Mouse (Mus musculus): ENCODE data around the gene Egflam. TPM values are rescaled to one million over a fixed set of nuclear protein-coding genes. Genes with fewer than 3 reads are reported as not detected.

Gene Egflam
- polyA plus RNA-seq, 1 experiment from 2014 or later: 0.66 TPM

GRCm38 (mm10) chr15:7340703-7341309 lies 57.4 kb downstream of the Egflam start:
- WGBS (ENCODE audit: insufficient replicate concordance): 62% methylated on average over 5 of the region's 5 CpGs
- no peak for ATAC-seq (ENCODE audit: low read depth)
- Histone ChIP-seq H3K9ac (no peak overlapping the region), H3K9me3 (replicated peaks) (no peaks in the 10 kb centered on the region), H3K27ac (no peak overlapping the region), H3K27me3 (no peaks in the 10 kb centered on the region), H3K4me3 (replicated peaks) (no peak overlapping the region), H3K4me1 (replicated peaks) (no peaks in the 10 kb centered on the region), H3K36me3 (no peaks in the 10 kb centered on the region), H3K4me2 (no peak overlapping the region)
- no peak for DNase-seq

GRCm38 (mm10) chr15:7334517-7335298 lies 63.5 kb downstream of the Egflam start:
- H3K36me3 ChIP-seq: no peaks in the 10 kb centered on the region
- no peak for DNase-seq
- ATAC-seq (ENCODE audit: low read depth): no peak
- no peaks in the 10 kb centered on the region for H3K9me3 ChIP-seq (replicated peaks)
- H3K27me3 ChIP-seq: no peaks in the 10 kb centered on the region
- H3K9ac ChIP-seq: no peak overlapping the region
- H3K4me3 ChIP-seq (replicated peaks): no peak overlapping the region
- H3K4me2 ChIP-seq: no peak overlapping the region
- H3K4me1 ChIP-seq (replicated peaks): no peaks in the 10 kb centered on the region
- H3K27ac ChIP-seq: no peak overlapping the region
- WGBS (ENCODE audit: insufficient replicate concordance): 60% methylated on average over 11 of the region's 11 CpGs

DNA sequence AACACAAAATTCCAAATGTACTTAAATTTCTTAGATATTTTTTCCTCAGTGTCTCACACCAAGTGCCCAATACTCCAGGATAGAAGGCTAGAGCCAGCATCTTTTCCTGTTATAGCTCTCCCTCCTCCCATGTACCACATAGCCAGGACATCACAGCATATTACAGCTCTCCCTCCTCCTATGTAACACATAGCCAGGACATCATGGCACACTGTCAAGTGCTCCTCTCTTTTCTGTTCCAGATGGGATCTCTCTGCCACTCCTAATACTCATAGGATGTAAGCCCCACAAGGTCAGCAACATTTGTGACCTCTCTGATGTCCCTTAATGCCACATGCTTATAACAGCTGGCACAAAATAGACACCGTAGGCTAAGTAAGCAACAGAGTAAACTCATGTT lies 65.3 kb downstream of the Egflam start:
- no peak for ATAC-seq (ENCODE audit: low read depth)
- Histone ChIP-seq H3K27me3 (no peaks in the 10 kb centered on the region), H3K4me2 (no peak overlapping the region), H3K36me3 (no peaks in the 10 kb centered on the region), H3K9ac (no peak overlapping the region), H3K27ac (no peak overlapping the region), H3K9me3 (replicated peaks) (no peaks in the 10 kb centered on the region), H3K4me1 (replicated peaks) (no peaks in the 10 kb centered on the region), H3K4me3 (replicated peaks) (no peak overlapping the region)
- WGBS (ENCODE audit: insufficient replicate concordance): 74% methylated on average over 1 of the region's 1 CpGs
- DNase-seq: no peak

DNA sequence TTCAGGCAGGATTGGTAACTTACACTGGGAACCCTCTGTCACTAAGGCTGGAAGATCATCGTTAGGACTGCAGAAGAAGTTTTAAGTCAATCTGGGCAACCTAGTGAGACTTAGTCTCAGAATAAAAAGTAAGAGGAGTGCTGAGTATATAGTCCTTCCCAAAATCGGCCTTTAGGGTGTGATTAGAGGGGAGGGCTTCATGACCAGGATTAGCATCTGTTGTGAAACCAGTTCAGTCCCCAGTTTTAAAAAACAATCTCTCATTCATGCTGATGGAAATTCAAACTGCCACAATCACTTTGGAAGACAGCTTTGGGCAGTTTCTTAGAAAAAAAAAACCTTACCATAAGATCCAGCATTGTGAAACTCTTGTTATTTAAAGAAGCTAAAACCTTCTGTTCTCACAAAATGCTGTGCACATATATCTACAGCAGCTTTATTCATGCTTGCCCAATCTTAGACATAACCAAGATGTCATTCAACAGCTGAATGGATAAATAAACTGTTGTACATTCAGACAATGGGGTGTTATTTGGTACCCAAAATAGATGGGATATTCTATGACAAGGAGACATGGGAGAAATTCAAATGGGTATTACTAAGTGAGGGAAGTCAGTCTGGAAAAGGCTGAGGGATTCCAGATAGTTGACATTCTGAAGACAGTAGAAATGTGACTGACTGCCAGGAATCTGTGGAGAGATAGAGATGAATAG lies 75.4 kb downstream of the Egflam start:
- Histone ChIP-seq H3K4me2 (no peak overlapping the region), H3K9me3 (replicated peaks) (no peaks in the 10 kb centered on the region), H3K9ac (no peak overlapping the region), H3K36me3 (no peaks in the 10 kb centered on the region), H3K4me1 (replicated peaks) (no peaks in the 10 kb centered on the region), H3K27me3 (no peaks in the 10 kb centered on the region), H3K4me3 (replicated peaks) (no peak overlapping the region), H3K27ac (no peak overlapping the region)
- no peak for DNase-seq
- 51% methylated on average over 2 of the region's 2 CpGs for WGBS (ENCODE audit: insufficient replicate concordance)
- ATAC-seq (ENCODE audit: low read depth): no peak

GRCm38 (mm10) chr15:7320901-7321300 lies 77.3 kb downstream of the Egflam start:
- Histone ChIP-seq H3K9ac (no peak overlapping the region), H3K27me3 (no peaks in the 10 kb centered on the region), H3K4me1 (replicated peaks) (no peaks in the 10 kb centered on the region), H3K4me2 (no peak overlapping the region), H3K9me3 (replicated peaks) (no peaks in the 10 kb centered on the region), H3K27ac (no peak overlapping the region), H3K36me3 (no peaks in the 10 kb centered on the region), H3K4me3 (replicated peaks) (no peak overlapping the region)
- no peak for DNase-seq
- ATAC-seq (ENCODE audit: low read depth): no peak
- WGBS (ENCODE audit: insufficient replicate concordance): 53% methylated on average over 4 of the region's 4 CpGs

- Histone ChIP-seq H3K9me3 (replicated peaks) (no peaks in the 10 kb centered on the region), H3K36me3 (no peaks in the 10 kb centered on the region), H3K27ac (no peak overlapping the region), H3K4me1 (replicated peaks) (no peaks in the 10 kb centered on the region), H3K9ac (no peak overlapping the region), H3K4me2 (no peak overlapping the region), H3K4me3 (replicated peaks) (no peak overlapping the region), H3K27me3 (no peaks in the 10 kb centered on the region)
- no peak for DNase-seq
- no peak for ATAC-seq (ENCODE audit: low read depth)
- WGBS (ENCODE audit: insufficient replicate concordance): 64% methylated on average over 9 of the region's 9 CpGs
These were observed 82.7 kb downstream of the Egflam start for GRCm38 (mm10) chr15:7315539-7315938.

- DNase-seq: no peak
- no peak for ATAC-seq (ENCODE audit: low read depth)
- Histone ChIP-seq H3K9ac (no peak overlapping the region), H3K4me3 (replicated peaks) (no peak overlapping the region), H3K27ac (no peak overlapping the region), H3K36me3 (no peaks in the 10 kb centered on the region), H3K4me1 (replicated peaks) (no peaks in the 10 kb centered on the region), H3K27me3 (no peaks in the 10 kb centered on the region), H3K4me2 (no peak overlapping the region), H3K9me3 (replicated peaks) (no peaks in the 10 kb centered on the region)
- WGBS (ENCODE audit: insufficient replicate concordance): 64% methylated on average over 4 of the region's 4 CpGs
These were observed 89.5 kb downstream of the Egflam start for GRCm38 (mm10) chr15:7308711-7309110.

DNA sequence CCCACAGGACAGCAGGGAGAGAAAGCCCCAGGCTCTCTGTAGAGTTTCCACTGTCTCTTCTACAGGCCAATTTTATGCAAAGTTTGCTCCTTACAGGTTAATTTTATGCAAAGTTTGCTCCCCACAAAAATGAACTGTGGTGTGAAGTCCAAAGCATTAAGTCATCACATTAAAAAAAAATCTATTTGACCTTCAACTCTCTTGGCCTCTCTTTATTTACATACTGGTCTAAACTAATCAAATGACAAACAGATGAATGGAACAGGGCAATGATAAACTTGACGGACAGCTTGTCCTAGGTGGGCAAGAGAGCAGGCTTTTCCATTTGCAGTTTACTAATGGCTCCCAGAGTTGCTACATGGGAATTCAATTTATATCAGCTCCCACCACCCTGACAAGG lies 98.3 kb downstream of the Egflam start:
- no peak for ATAC-seq (ENCODE audit: low read depth)
- no peak overlapping the region for H3K9ac ChIP-seq
- WGBS (ENCODE audit: insufficient replicate concordance): 74% methylated on average over 1 of the region's 1 CpGs
- no peaks in the 10 kb centered on the region for H3K27me3 ChIP-seq
- no peaks in the 10 kb centered on the region for H3K9me3 ChIP-seq (replicated peaks)
- no peak overlapping the region for H3K4me2 ChIP-seq
- no peaks in the 10 kb centered on the region for H3K4me1 ChIP-seq (replicated peaks)
- no peak overlapping the region for H3K27ac ChIP-seq
- no peak for DNase-seq
- H3K36me3 ChIP-seq: no peaks in the 10 kb centered on the region
- no peak overlapping the region for H3K4me3 ChIP-seq (replicated peaks)

DNA sequence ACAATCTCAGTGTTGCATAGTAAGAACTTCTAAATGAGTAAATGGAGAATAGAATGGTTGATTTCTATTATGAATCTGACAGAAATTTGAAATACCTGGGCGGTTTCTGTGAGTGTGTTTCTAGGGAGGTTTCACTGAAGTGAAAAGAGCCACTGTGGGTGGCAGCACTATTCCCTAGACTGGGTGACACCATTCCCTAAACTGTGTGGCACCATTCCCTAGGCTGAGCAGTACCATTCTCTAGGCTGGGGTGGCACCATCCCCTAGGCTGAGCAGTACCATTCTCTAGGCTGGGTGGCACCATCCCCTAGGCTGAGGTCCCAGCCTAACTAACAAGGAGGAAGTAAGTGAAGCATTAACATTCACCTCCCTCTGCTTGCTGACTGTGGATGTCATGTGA lies 103.0 kb downstream of the Egflam start:
- 72% methylated on average over 1 of the region's 1 CpGs for WGBS (ENCODE audit: insufficient replicate concordance)
- H3K4me2 ChIP-seq: no peak overlapping the region
- ATAC-seq (ENCODE audit: low read depth): no peak

GRCm38 (mm10) chr15:7292854-7293253 lies 105.3 kb downstream of the Egflam start:
- no peaks in the 10 kb centered on the region for H3K27me3 ChIP-seq
- H3K4me3 ChIP-seq (replicated peaks): no peak overlapping the region
- no peaks in the 10 kb centered on the region for H3K36me3 ChIP-seq
- H3K4me2 ChIP-seq: no peak overlapping the region
- no peak overlapping the region for H3K27ac ChIP-seq
- H3K9me3 ChIP-seq (replicated peaks): no peaks in the 10 kb centered on the region
- DNase-seq: no peak
- ATAC-seq (ENCODE audit: low read depth): no peak
- no peaks in the 10 kb centered on the region for H3K4me1 ChIP-seq (replicated peaks)
- no peak overlapping the region for H3K9ac ChIP-seq

More for the DNA sequence above, 103.0 kb downstream of the Egflam start:
- Histone ChIP-seq H3K9ac (no peak overlapping the region), H3K9me3 (replicated peaks) (no peaks in the 10 kb centered on the region), H3K4me1 (replicated peaks) (no peaks in the 10 kb centered on the region), H3K27me3 (no peaks in the 10 kb centered on the region), H3K4me3 (replicated peaks) (no peak overlapping the region), H3K36me3 (no peaks in the 10 kb centered on the region), H3K27ac (no peak overlapping the region)
- no peak for DNase-seq

- DNase-seq (no peak), ATAC-seq (ENCODE audit: low read depth) (no peak)
- Histone ChIP-seq H3K9ac (no peak overlapping the region), H3K36me3 (no peaks in the 10 kb centered on the region), H3K27ac (no peak overlapping the region), H3K4me1 (replicated peaks) (no peaks in the 10 kb centered on the region), H3K4me3 (replicated peaks) (no peak overlapping the region), H3K9me3 (replicated peaks) (no peaks in the 10 kb centered on the region), H3K4me2 (no peak overlapping the region), H3K27me3 (no peaks in the 10 kb centered on the region)
- WGBS (ENCODE audit: insufficient replicate concordance): 54% methylated on average over 4 of the region's 4 CpGs
These were observed 108.2 kb downstream of the Egflam start for GRCm38 (mm10) chr15:7290003-7290402.
